8 mouse cellular contexts compared by ENCODE assay signal in the genomic region with DNA sequence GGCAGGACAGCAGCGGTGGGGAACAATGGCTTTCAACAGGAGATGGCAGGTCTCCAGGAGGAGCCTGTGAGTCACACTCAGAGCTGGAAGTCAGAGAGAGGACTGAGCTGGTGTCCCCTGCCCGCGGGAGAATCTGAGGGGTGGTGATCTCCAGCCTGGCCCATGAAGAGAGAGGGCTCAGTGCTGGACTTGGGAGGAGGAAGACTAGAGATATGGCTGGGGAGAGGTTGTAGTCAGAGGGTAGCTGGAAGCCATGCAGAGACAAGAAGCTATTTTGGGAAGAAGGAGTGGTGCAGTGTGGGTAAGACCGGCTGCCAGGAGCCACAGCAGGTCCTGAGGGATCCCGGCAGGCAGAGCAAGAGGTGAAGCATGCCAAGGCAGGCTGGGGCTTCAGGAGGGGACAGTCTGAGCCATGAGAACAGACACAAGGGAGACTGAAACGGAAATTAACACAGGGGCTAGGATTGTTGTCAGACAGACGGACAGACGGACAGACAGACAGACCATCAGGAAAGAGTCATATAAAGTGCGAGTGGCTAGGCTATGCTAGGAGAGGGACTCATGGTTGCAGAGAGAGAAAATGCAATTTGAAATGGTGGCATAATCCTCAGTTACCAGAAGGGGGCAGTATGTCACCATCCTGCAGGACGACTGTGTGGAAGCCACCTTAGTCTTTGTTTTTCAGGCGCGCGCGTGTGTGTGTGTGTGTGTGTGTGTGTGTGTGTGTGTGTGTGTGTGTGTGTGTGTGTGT. TPM values are rescaled to one million over a fixed set of nuclear protein-coding genes. Genes with fewer than 3 reads are reported as not detected.
DNase-seq lines count a peak whose midpoint lies in the region; ATAC-seq lines count a peak whose summit lies in the region.

No protein-coding gene starts in this region.

- ATAC-seq in neural tube, embryonic 15.5 days (ENCODE audit: low FRiP score): no peak
- peak; percentile 47; the same call in 1 of the 2 replicates for ATAC-seq in heart, embryonic 11.5 days (replicated peaks; ENCODE audit: insufficient number of reproducible peaks, low FRiP score, low TSS enrichment)
- ATAC-seq in midbrain, embryonic 12.5 days (ENCODE audit: low FRiP score, low read depth): peak; percentile 62; the same call in 1 of the 2 replicates

- WGBS in neural tube, embryonic 15.5 days: 31% methylated on average over 14 of the region's 14 CpGs
- 32% methylated on average over 14 of the region's 14 CpGs for WGBS in embryonic facial prominence, embryonic 10.5 days
- WGBS in heart, embryonic 11.5 days (ENCODE audit: insufficient replicate concordance): 15% methylated on average over 14 of the region's 14 CpGs
- 31% methylated on average over 14 of the region's 14 CpGs for WGBS in midbrain, embryonic 12.5 days

- H3K27me3 ChIP-seq in neural tube, embryonic 15.5 days (replicated peaks): no peaks in the 10 kb centered on the region
- H3K27me3 ChIP-seq in embryonic facial prominence, embryonic 10.5 days (replicated peaks; ENCODE audit: low read depth, poor library complexity, severe bottlenecking): no peaks in the 10 kb centered on the region
- H3K27me3 ChIP-seq in heart, embryonic 11.5 days (ENCODE audit: control insufficient read depth, insufficient read depth, low read length): no peaks in the 10 kb centered on the region
- H3K27me3 ChIP-seq in midbrain, embryonic 12.5 days: peaks cover 8% of the 10 kb centered on the region; the same call in 1 of the 2 replicates

- no peak overlapping the region for H3K4me2 ChIP-seq in neural tube, embryonic 15.5 days
- peak overlapping the region; percentile 50 for H3K4me2 ChIP-seq in heart, embryonic 11.5 days
- H3K4me2 ChIP-seq in midbrain, embryonic 12.5 days (replicated peaks): no peak overlapping the region

- H3K27ac ChIP-seq in neural tube, embryonic 15.5 days (replicated peaks): no peak overlapping the region
- H3K27ac ChIP-seq in embryonic facial prominence, embryonic 10.5 days (replicated peaks): peak overlapping the region; percentile 40; the same call in 1 of the 2 replicates
- peak overlapping the region; percentile 92 for H3K27ac ChIP-seq in heart, embryonic 11.5 days (ENCODE audit: low read depth, low read length)
- H3K27ac ChIP-seq in midbrain, embryonic 12.5 days (replicated peaks): no peak overlapping the region

- H3K9me3 ChIP-seq in neural tube, embryonic 15.5 days (replicated peaks): no peaks in the 10 kb centered on the region
- H3K9me3 ChIP-seq in embryonic facial prominence, embryonic 10.5 days: no peaks in the 10 kb centered on the region
- no peaks in the 10 kb centered on the region for H3K9me3 ChIP-seq in heart, embryonic 11.5 days (replicated peaks; ENCODE audit: control insufficient read depth, low read length)
- no peaks in the 10 kb centered on the region for H3K9me3 ChIP-seq in midbrain, embryonic 12.5 days

- H3K9ac ChIP-seq in neural tube, embryonic 15.5 days (replicated peaks): no peak overlapping the region
- peak overlapping the region; percentile 62; the same call in 1 of the 2 replicates for H3K9ac ChIP-seq in heart, embryonic 11.5 days (ENCODE audit: low read depth, low read length)
- H3K9ac ChIP-seq in midbrain, embryonic 12.5 days (replicated peaks): no peak overlapping the region

- H3K4me1 ChIP-seq in neural tube, embryonic 15.5 days: peaks cover 7% of the 10 kb centered on the region
- H3K4me1 ChIP-seq in embryonic facial prominence, embryonic 10.5 days: peaks cover 6% of the 10 kb centered on the region; the same call in 1 of the 2 replicates
- peaks cover 26% of the 10 kb centered on the region for H3K4me1 ChIP-seq in heart, embryonic 11.5 days (ENCODE audit: control insufficient read depth, insufficient read depth, low read length)
- H3K4me1 ChIP-seq in midbrain, embryonic 12.5 days: no peaks in the 10 kb centered on the region

- DNase-seq in neural tube, embryonic 10.5 days (ENCODE audit: extremely low spot score, low spot score): peak; percentile 51
- peak; percentile 74 for DNase-seq in adrenal gland, postnatal 14 days
- DNase-seq in embryonic facial prominence, embryonic 10.5 days (ENCODE audit: low spot score): peak; percentile 65
- DNase-seq in kidney, postnatal 14 days: peak; percentile 46
- DNase-seq in urinary bladder, postnatal 25 days (ENCODE audit: low spot score): no peak

- no peaks in the 10 kb centered on the region for H3K36me3 ChIP-seq in neural tube, embryonic 15.5 days
- no peaks in the 10 kb centered on the region for H3K36me3 ChIP-seq in embryonic facial prominence, embryonic 10.5 days (replicated peaks)
- H3K36me3 ChIP-seq in heart, embryonic 11.5 days (ENCODE audit: control insufficient read depth, insufficient read depth, low read length): no peaks in the 10 kb centered on the region
- H3K36me3 ChIP-seq in midbrain, embryonic 12.5 days: no peaks in the 10 kb centered on the region

- H3K4me3 ChIP-seq in neural tube, embryonic 15.5 days (replicated peaks): no peak overlapping the region
- no peak overlapping the region for H3K4me3 ChIP-seq in embryonic facial prominence, embryonic 10.5 days
- peak overlapping the region; percentile 22; the same call in 1 of the 2 replicates for H3K4me3 ChIP-seq in heart, embryonic 11.5 days (ENCODE audit: low read depth, low read length)
- H3K4me3 ChIP-seq in midbrain, embryonic 12.5 days: no peak overlapping the region

RNA-seq across cellular contexts. Expression of gene Xirp1, which starts 4.2 kb away (rescaled TPM):
- polyA plus RNA-seq in neural tube, embryonic 15.5 days (2015; fragmentation: Nextera tagmentation; extraction: Ambion mirVana): 0.09 and 0.14 TPM in 2 replicates
- total RNA-seq in adrenal gland, postnatal 14 days (2021): 0.22 and 0.30 TPM in 2 replicates
- 0.04 and 0.38 TPM in 2 replicates for polyA plus RNA-seq in embryonic facial prominence, embryonic 10.5 days (2016; fragmentation: Nextera tagmentation; extraction: Ambion mirVana)
- polyA plus RNA-seq in heart, embryonic 11.5 days (2014; fragmentation: Nextera tagmentation; extraction: Ambion mirVana): 38.2 and 64.5 TPM in 2 replicates
- 0.04 TPM in 1 of 2 replicates, not detected in the other for polyA plus RNA-seq in midbrain, embryonic 12.5 days (2016; fragmentation: Nextera tagmentation; extraction: Ambion mirVana)

RNA-seq across cellular contexts. Expression of gene Cx3cr1, which starts 42.1 kb away (rescaled TPM):
- 10.5 and 11.3 TPM in 2 replicates for polyA plus RNA-seq in neural tube, embryonic 15.5 days (2015; fragmentation: Nextera tagmentation; extraction: Ambion mirVana)
- 2.4 and 3.8 TPM in 2 replicates for total RNA-seq in adrenal gland, postnatal 14 days (2021)
- 5.3 and 6.1 TPM in 2 replicates for polyA plus RNA-seq in embryonic facial prominence, embryonic 10.5 days (2016; fragmentation: Nextera tagmentation; extraction: Ambion mirVana)
- 2.3 and 3.1 TPM in 2 replicates for polyA plus RNA-seq in heart, embryonic 11.5 days (2014; fragmentation: Nextera tagmentation; extraction: Ambion mirVana)
- 7.0 and 7.7 TPM in 2 replicates for polyA plus RNA-seq in midbrain, embryonic 12.5 days (2016; fragmentation: Nextera tagmentation; extraction: Ambion mirVana)

RNA-seq across cellular contexts. Expression of gene Csrnp1, which starts 43.1 kb away (rescaled TPM):
- 1.4 and 3.4 TPM in 2 replicates for polyA plus RNA-seq in neural tube, embryonic 15.5 days (2015; fragmentation: Nextera tagmentation; extraction: Ambion mirVana)
- total RNA-seq in adrenal gland, postnatal 14 days (2021): 17.8 and 24.5 TPM in 2 replicates
- 3.1 and 4.8 TPM in 2 replicates for polyA plus RNA-seq in embryonic facial prominence, embryonic 10.5 days (2016; fragmentation: Nextera tagmentation; extraction: Ambion mirVana)
- 3.3 and 4.2 TPM in 2 replicates for polyA plus RNA-seq in heart, embryonic 11.5 days (2014; fragmentation: Nextera tagmentation; extraction: Ambion mirVana)
- 0.89 and 1.5 TPM in 2 replicates for polyA plus RNA-seq in midbrain, embryonic 12.5 days (2016; fragmentation: Nextera tagmentation; extraction: Ambion mirVana)

Comparison
In these comparisons a context has a peak if more than half of its experiments do, and no peak if none do; other contexts are left out.
1. H3K27ac ChIP-seq: peak in embryonic facial prominence, embryonic 10.5 days (single experiment) and heart, embryonic 11.5 days (single experiment); none in neural tube, embryonic 15.5 days (single experiment) and midbrain, embryonic 12.5 days (single experiment).
2. RNA of gene Xirp1, which starts 4.2 kb away (polyA plus RNA-seq): 38.2 to 64.5 TPM in heart, embryonic 11.5 days; 0.09 to 0.14 TPM in neural tube, embryonic 15.5 days, 0.04 to 0.38 TPM in embryonic facial prominence, embryonic 10.5 days and 0.04 TPM in midbrain, embryonic 12.5 days; every median in the first group is over 10 times any median in the second.